Mouse (Mus musculus): ENCODE results near the gene Fbxl13.

The Fbxl13 gene

DNA sequence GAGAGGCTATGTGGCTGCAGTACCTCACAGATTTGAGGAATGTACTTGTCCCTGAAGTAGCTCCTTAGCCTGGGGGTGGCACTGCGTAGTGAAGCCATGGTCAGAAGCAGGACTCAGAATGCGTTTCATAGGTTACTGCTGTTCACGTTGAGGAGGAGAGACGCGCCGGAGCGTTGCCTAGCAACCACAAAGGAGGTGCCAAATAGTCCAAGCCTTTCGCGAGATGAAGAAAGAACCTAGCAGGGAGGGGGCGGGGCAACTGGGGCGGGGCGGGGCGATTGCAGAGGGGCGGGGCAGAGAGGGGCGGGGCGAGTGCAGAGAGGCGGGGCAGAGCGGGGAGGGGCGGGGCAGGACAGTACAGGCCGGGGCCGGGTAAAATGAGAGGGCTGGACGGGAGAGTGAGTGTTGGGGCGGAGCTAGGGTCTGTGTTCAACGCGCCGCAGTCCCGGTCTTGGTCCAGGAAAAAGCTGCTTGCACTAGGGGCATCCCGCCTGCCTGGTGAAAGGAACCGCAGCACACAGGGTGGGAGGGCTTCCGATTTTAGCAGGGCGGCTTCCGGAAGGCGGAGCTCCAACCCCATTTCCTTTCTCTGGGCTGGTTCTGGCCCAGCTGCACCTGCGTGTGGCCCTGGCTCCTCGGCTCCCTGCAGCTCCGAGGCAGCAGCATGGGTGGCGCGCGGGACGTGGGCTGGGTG is at the start of gene Fbxl13, which contains the start of gene Armc10:
Gene Fbxl13, minus strand, starts transcription at position 196 of the 694 bp plus-strand sequence.
Gene Armc10, plus strand, starts transcription at position 375 of the 694 bp plus-strand sequence.
- DNase-seq (ENCODE audit: low spot score in 2 of 2): peak; percentile 63 to 84

DNA sequence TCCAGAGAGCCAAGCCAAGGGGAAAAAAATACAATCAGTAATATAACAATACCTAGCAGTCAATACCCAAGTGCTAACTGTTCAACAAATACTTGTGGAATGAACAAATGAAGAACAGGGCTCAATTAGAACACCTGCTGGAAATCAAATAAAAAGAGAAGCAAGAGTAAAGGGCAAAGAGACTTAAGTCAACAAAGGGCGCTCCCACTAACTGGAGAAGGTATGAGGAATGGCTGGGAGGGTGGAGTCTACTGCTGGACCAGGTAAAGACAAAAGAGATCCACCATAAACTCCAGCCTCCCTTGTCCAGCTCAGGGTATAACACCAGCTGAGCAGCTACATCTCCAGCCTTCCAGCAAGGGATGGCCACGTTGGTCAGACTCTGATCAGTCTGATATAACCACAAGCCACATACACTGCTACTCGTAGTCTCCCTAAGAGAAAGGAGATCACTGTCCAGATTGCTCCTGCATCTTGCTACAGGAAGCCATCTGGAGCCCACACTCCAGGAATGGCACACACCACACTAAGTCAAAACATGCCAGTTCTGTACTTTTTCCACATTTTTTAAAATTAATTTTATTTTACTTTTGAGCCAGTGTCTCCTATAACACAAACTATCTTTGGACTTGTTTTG is 49.5 kb upstream of the Fbxl13 start:
- DNase-seq (ENCODE audit: low spot score in 2 of 2): no peak

DNA sequence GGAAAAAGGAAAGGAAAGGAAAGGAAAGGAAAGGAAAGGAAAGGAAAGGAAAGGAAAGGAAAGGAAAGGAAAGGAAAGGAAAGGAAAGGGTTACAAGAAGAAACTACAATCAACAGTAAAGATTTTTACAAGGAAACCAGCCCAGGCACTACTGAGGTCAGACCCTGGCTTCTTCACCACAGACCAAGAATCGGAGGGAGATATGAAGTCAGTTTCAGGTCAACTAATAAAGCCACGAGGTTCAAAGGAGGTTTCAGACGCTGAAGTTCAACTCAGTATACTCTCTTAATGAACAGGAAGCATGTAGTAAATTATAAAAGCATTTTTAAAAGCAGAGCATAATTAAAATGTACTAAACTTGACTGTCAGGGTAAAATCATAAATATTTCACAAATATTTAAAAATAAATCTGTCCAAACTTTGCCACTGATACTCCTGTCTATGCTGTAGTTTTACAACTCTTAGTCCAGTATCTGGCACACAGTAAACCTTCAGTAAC is 48.0 kb upstream of the Fbxl13 start:
- no peak for DNase-seq (ENCODE audit: low spot score in 2 of 2)

DNA sequence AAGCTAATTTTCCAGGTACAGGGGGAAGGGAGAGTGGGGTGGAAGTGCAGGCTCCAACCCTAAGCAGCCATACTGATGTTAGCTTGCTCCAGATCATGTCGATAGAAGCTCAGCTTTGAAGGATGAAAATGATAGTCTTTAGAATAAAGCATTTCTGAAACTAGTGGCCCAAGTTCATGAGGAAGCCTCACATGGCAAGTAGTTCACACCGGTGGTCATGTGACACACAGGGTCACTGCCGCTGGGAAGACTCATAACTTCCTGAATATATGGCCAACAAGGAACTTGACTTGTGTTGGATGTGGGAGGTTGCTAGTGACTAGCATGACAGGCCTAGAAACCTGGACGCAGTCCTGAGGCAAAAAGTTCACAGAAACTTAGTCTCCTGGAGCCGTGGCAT is 46.8 kb upstream of the Fbxl13 start:
- no peak for DNase-seq (ENCODE audit: low spot score in 2 of 2)

GRCm38 (mm10) chr5:21687042-21687441 is 41.6 kb upstream of the Fbxl13 start:
- DNase-seq (ENCODE audit: low spot score in 2 of 2): no peak

GRCm38 (mm10) chr5:21685001-21685400 is 39.6 kb upstream of the Fbxl13 start:
- no peak for DNase-seq (ENCODE audit: low spot score in 2 of 2)

GRCm38 (mm10) chr5:21683811-21684210 is 38.4 kb upstream of the Fbxl13 start:
- DNase-seq (ENCODE audit: low spot score in 2 of 2): no peak

- no peak for DNase-seq (ENCODE audit: low spot score in 2 of 2)
These were observed 35.5 kb upstream of the Fbxl13 start for GRCm38 (mm10) chr5:21680940-21681339.

GRCm38 (mm10) chr5:21680029-21680428 is 34.6 kb upstream of the Fbxl13 start:
- no peak for DNase-seq (ENCODE audit: low spot score in 2 of 2)

DNA sequence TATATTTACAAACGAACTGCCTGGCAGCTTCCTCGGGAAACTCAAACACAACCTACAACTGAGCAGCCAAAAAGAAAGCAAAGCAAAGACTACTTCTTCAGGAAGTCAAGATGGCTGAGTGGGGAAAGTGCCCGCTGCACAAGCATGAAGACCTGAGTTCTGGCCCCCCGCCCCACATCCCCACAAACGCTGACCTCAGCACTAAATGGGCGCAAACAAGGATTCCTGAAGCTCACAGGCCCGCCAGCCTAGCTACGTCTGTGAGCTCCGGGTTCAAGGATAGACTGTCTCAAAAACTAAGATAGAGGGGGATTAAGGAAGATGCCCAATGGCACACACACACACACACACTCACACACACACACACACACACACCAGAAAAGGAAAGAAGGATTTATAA is 32.9 kb upstream of the Fbxl13 start:
- no peak for DNase-seq (ENCODE audit: low spot score in 2 of 2)

GRCm38 (mm10) chr5:21677939-21678338 is 32.5 kb upstream of the Fbxl13 start:
- DNase-seq (ENCODE audit: low spot score in 2 of 2): no peak

DNA sequence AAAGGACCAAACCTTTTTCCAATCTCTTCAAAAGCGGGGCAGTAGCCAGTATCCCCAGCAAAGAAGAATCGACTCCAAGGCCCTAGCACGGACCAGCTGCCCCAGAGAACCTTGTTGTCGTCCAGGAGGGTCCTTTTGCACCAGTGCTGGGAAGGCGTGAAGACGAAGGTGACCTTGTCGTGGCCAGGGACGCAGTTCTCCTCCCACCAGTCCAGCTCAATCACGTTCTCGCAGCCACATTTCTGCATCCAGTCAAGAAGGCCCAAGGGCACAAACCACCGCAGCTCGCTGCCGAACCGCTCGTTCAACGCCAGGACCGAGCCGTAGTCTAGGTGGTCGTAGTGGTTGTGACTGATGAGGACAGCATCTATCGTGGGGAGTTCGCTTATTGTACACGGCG is 30.1 kb upstream of the Fbxl13 start:
- no peak for DNase-seq (ENCODE audit: low spot score in 2 of 2)

GRCm38 (mm10) chr5:21675019-21675418 is 29.6 kb upstream of the Fbxl13 start:
- DNase-seq (ENCODE audit: low spot score in 2 of 2): no peak

- no peak for DNase-seq (ENCODE audit: low spot score in 2 of 2)
These were observed 28.3 kb upstream of the Fbxl13 start for GRCm38 (mm10) chr5:21673742-21674141.

DNA sequence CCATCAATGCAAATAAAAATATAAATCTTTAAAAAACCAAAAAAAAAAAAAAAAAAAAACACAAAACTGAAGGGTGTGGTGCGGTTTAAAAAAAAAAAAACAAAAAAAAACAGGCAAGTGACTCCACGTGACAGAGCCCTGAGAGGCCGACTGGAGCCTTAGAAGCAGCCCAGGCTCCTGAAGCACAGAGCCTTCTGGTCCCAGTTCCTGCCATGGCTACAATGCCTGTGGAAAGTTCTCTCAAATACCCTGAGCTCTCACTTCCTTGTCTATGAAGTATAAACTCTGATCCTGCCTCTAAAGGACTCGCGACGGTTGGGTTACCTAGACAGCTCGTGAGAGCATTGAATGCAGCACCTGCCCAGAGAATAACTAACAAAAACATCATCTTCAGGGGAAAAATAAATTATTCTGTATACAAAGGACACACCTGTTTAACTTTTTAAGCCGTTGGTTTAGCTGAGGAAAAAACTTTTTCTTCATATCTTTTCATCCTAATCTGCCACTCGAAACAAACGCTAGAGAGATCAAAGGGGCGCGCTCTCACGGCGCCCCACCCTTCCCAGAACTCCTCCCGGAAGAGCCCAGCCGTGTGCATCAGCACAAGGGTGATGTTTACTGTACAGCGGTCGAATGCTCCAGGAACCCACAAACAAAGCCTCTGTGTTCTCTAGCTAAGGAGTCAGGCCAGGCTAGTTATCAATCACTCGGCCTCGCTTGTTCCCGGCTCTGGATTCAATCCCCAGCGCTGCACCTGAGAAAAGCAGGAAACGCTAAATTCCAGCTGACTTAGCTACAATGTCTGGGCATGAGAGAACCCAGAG is 27.6 kb upstream of the Fbxl13 start:
- DNase-seq (ENCODE audit: low spot score in 2 of 2): no peak

DNA sequence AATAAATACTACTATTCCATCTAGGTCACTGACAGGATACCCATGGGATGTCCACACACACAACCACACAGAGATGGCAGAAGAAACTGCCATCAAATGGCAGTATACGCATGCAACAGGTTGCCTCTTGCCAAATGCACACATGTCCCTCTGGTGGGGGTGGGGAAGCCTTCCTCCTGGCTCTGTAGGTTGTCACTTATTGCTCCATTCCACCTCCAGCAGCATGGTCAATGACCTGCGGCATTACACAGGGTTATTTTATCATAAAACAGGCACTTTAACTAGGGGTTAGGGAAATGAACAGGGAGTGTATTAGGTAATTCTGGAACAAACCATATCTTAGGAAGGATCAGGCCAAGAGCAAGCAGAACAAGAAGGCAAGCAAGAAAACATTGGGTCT is 23.9 kb upstream of the Fbxl13 start:
- no peak for DNase-seq (ENCODE audit: low spot score in 2 of 2)

DNA sequence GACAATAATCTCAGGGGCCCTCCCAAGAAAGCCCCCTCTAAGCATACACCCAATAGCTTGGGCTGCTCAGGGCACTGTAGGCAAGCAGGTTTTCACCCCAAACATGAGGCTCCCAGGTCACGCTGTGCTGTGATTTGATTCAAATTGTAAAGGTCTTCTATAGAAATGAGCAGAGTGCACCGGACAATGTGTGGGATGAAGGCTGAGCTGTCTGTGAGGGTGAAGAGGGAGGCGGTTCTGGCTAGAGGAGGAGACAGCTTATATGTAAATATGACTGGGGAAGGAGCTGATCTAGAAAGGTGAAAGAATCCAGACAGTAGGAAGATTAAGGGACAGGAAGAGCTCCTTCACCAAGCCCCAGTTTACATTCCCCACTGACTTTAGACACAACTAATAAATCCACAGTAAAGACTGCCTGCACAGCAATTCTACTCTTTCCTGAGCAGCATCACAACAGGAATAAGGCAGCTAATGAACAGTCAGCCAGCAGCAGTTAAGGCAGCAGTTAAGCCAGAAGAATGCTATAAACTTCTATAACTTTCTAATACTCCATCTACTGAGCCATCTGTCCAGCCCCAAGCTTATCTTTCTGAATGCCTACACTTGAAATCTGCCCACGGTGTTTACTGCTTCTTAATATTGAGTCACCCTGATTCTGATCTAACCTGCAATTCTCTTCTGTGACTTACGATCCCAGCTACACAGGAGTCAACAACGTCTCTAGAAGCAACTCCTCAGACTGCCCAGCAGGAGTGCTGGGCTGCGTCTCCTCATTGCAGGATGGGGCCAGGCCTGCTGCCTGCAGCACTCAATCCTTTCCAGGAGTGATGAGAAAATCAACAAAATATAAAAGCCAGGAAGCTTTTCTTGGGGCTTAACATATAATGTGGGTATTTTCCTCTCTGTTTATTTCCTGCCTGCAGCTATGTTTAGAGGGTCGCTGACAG is 22.0 kb upstream of the Fbxl13 start:
- DNase-seq (ENCODE audit: low spot score in 2 of 2): no peak

GRCm38 (mm10) chr5:21663081-21663480 is 17.6 kb upstream of the Fbxl13 start:
- DNase-seq (ENCODE audit: low spot score in 2 of 2): no peak

DNA sequence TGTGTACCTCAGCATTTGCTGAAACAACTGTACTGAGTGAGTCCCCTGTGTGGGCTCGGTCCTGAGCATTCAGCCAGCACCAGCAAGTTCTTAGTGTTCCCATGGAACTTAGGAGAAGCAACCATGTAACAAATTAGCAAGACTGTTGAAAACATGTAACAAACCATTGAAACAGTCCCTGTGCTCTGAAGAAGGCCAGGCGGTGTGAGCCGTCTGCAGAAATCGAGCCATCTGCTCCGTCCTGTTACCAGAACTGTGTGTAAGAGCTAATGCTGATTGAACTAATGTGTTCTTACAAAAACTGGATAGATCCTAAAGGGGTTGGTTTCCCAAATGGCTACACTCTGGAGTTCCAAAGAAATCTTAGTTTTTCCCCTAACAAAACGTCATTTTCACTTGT is 15.4 kb upstream of the Fbxl13 start:
- DNase-seq (ENCODE audit: low spot score in 2 of 2): no peak

DNA sequence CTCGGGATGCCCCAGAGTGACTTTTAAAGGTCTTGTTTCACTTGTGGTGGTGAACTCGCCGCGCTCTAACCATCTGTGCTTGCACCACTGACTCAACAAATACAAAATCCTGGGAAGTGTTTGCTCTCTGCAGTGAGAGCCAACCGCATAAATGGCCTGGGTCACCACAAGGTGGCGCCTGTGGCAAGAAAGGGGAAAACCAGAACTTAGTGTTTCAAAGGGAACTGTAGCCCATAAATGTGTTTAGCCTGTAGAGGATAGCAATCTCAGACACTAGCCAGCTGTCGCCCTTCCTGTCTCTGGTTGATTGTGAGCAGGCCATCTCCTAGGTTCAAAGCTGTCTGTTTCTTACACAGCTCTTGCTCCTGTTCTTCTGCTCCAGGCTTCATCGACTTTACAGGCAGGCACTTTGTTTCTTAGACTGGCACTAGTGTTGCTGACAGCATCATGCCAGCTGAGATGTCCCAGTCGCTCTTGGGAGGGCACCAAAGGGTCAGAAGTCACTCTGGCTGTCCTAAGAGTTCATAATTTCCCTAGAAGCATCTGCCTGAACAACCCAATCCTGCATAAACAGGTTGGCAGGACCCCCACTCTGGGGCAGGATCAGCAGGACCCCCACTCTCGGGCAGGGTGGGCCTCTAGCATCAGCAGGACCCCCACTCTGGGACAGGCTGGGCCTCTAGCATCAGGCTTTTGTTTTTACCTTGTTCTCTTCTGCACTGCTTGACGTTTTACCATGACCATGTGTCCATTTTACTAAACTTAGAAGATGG is 13.4 kb upstream of the Fbxl13 start:
- peak; percentile 73 to 79 for DNase-seq (ENCODE audit: low spot score in 2 of 2)

GRCm38 (mm10) chr5:21658038-21658437 is 12.6 kb upstream of the Fbxl13 start:
- no peak for DNase-seq (ENCODE audit: low spot score in 2 of 2)

All from cerebellum, postnatal 4 days (tissue).